Mouse (Mus musculus) limb, embryonic 14.5 days (tissue): ENCODE results near the gene Sirt1. TPM values are rescaled to one million over a fixed set of nuclear protein-coding genes. Genes with fewer than 3 reads are reported as not detected.

Source experiments
- ATAC-seq: fragments of 200-750 bp; cut with Nextera tagmentation; 2 replicates; pipeline ENCODE4 v1.8.0; 2017; ENCODE audit warnings: low read depth, moderate number of reproducible peaks, moderate TSS enrichment; ENCODE audit not compliant: low FRiP score
- DNase-seq: peaks from one replicate; pipeline ENCODE4 v3.0.0-alpha.2; 2015; ENCODE audit warnings: low spot score
- H3K27ac ChIP-seq: fragments of 300-500 bp; sonication (generic); replicated peaks from 2 replicates; pipeline ENCODE4 v1.5.1; 2014; ENCODE audit warnings: low read depth, mild to moderate bottlenecking, low read length, moderate library complexity, mixed read lengths
- H3K27me3 ChIP-seq: fragments of 300-500 bp; sonication (generic); 2 replicates; pipeline ENCODE4 v1.6.1; 2014; ENCODE audit warnings: low read length, mixed read lengths; ENCODE audit not compliant: control insufficient read depth, insufficient read depth
- H3K36me3 ChIP-seq: fragments of 300-500 bp; sonication (generic); 2 replicates; pipeline ENCODE4 v1.6.1; 2014; ENCODE audit warnings: mild to moderate bottlenecking, low read length, moderate library complexity, mixed read lengths; ENCODE audit not compliant: control insufficient read depth, insufficient read depth
- H3K4me1 ChIP-seq: fragments of 300-500 bp; sonication (generic); 2 replicates; pipeline ENCODE4 v1.6.1; 2014; ENCODE audit warnings: antibody characterized with exemption, low read length, mixed read lengths; ENCODE audit not compliant: control insufficient read depth, insufficient read depth
- H3K4me2 ChIP-seq: fragments of 300-500 bp; sonication (generic); replicated peaks from 2 replicates; pipeline ENCODE4 v1.6.1; 2014; ENCODE audit warnings: low read depth, mild to moderate bottlenecking, low read length, moderate library complexity; ENCODE audit not compliant: severe bottlenecking
- H3K4me3 ChIP-seq: fragments of 300-500 bp; sonication (generic); replicated peaks from 2 replicates; pipeline ENCODE4 v1.5.1; 2014; ENCODE audit warnings: low read length
- H3K9ac ChIP-seq: fragments of 300-500 bp; sonication (generic); 2 replicates; pipeline ENCODE4 v1.6.1; 2014; ENCODE audit warnings: mild to moderate bottlenecking, low read depth, low read length, moderate library complexity; ENCODE audit not compliant: severe bottlenecking
- H3K9me3 ChIP-seq: fragments of 300-500 bp; sonication (generic); 2 replicates; pipeline ENCODE4 v1.6.1; 2016; ENCODE audit warnings: low read length; ENCODE audit not compliant: control insufficient read depth
- POLR2A ChIP-seq: fragments of 200-500 bp; IDR thresholded peaks from 2 replicates; pipeline ENCODE4 v1.8.0; 2012; ENCODE audit warnings: inconsistent platforms, mild to moderate bottlenecking, moderate library complexity, borderline replicate concordance; ENCODE audit not compliant: insufficient read depth, insufficient read length; ENCODE audit errors: extremely low read depth
- WGBS: fragments of 180-500 bp; shearing (Covaris S2); extraction: QIAGEN DNeasy Blood & Tissue Kit; methylation state at CpG from one replicate; pipeline ENCODE4 v1.1.7; 2014; 5-methylcytosine and 5-hydroxymethylcytosine counted together
- polyA plus RNA-seq, 2 experiments: library from polyadenylated mRNA; depleted of rRNA in 1 of 2; stranded (reverse) in 1 of 2; unstranded in 1 of 2; fragments of >200 nt; fragmentation: Nextera tagmentation in 1 of 2; extraction: Ambion mirVana in 1 of 2; gene quantifications; 2 replicates each; pipeline versions ENCODE4 v1.2.1 to v1.2.3; 2012 to 2014

Sirt1 gene
- polyA plus RNA-seq (2012; rRNA removed) = 17.0 and 19.4 TPM in 2 replicates
- 9.6 and 11.3 TPM in 2 replicates for polyA plus RNA-seq (2014; fragmentation: Nextera tagmentation; extraction: Ambion mirVana)

DNA sequence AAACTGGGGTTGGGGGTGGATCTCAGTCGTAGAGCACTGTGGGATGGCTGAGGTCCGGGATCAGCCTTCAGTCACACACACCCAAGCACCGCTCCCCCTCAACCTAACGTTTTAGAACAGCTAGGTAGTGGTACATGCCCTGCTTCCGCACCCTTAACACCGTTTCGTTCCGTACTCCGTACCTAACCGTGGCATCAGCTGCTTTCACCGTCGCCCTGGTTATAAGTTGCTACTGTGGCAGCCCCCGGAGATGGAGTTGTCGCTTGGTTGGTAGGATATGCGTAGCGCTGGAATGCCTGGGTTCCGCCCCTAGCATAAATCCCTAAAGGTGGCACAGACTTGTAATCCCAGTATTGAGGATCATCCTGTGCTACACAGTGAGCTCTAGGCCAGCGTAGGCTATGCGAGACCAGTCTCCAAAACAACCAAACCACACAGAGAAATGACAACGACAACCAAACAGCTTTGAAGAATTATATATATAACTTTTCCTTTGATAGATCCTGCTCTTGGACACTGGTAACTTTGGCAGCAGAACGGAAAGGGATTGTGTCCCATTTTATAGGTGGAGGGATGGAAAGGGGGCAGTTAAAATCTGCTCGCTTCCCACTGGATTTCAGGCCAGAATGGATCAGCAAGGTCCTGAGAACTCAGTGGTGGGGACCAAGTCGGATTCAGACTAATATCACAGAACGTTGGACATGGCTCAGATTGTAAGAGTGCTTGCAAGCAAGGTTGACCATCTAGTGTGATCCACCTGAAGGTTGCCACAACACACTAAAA lies at the start of gene Sirt1:
Gene Sirt1, minus strand, starts transcription at position 207 of the 783 bp plus-strand sequence.
- H3K36me3 ChIP-seq = no peaks in the 10 kb centered on the region
- no peaks in the 10 kb centered on the region for H3K4me1 ChIP-seq
- peak within 1 kb of the TSS; percentile 89 for H3K4me2 ChIP-seq
- peak within 1 kb of the TSS; percentile 65 for H3K9ac ChIP-seq
- no peak within 1 kb of the TSS for H3K27ac ChIP-seq
- no peak for DNase-seq
- no peaks in the 10 kb centered on the region for H3K27me3 ChIP-seq
- no peaks in the 10 kb centered on the region for H3K9me3 ChIP-seq
- no peak for TF ChIP-seq POLR2A
- peak within 1 kb of the TSS; percentile 60 for H3K4me3 ChIP-seq
- no peak for ATAC-seq
- 4% methylated on average over 24 of the region's 24 CpGs for WGBS

DNA sequence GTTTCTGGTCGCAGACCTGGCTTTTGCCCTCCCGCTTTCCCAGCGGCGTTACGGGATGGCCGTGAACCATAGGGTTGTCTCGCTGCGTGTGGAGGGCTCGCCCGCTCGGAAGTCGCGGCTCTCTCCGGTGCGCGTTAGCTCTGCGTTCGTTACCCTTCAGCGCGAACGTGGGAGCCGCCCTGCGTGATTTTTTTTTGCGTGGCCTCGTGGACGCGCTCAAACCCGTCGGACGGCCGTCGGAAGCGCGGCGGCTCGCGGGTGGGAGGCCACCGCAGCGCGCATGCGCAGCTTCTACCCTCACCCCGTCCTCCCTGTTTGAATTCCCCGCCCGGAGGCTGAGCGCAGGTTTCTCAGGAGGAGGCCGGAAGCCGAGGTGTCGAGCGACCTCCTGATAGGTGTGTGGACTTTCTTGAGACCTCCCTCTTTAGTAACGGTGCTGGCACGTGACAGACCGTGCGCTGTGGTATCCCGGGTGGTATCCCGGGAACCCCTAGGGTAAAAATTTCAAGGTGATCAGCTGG lies 48.3 kb upstream of the Sirt1 start, which contains the start of gene Ctnna3:
Gene Ctnna3, plus strand, starts transcription at position 314 of the 521 bp plus-strand sequence.
- TF ChIP-seq POLR2A = 0 out of 2 replicates have a peak, but pooled peaks have one; percentile 56
- Histone ChIP-seq H3K36me3 (no peaks in the 10 kb centered on the region), H3K4me1 (no peaks in the 10 kb centered on the region), H3K9ac (peak within 1 kb of the TSS; percentile 74), H3K27ac (peak within 1 kb of the TSS; percentile 84), H3K4me3 (peak within 1 kb of the TSS; percentile 82), H3K4me2 (peak within 1 kb of the TSS; percentile 74), H3K27me3 (no peaks in the 10 kb centered on the region), H3K9me3 (no peaks in the 10 kb centered on the region)
- peak; percentile 93 for DNase-seq
- 3% methylated on average over 51 of the region's 55 CpGs for WGBS
- peak; percentile 92 for ATAC-seq

DNA sequence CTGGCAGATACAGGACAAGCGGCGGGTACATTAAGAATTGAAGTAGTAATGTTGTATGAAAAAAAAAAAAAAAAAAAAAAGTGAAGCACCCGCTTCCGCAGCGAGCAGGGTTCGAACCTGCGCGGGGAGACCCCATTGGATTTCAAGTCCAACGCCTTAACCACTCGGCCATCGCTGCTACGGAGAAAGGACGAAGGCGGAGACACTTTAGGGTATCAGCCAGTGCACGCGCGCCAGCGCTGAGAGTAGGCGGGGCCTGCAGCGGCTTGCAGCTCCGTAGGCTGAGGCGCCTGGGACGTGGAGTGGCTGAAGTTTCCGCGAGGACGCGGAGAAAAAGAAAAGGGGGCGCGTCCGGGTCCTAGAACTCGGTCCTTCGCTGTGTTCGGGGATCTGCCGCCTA lies 47.9 kb upstream of the Sirt1 start:
- H3K27ac ChIP-seq = peak overlapping the region; percentile 84
- H3K9ac ChIP-seq = peak overlapping the region; percentile 74
- no peaks in the 10 kb centered on the region for H3K9me3 ChIP-seq
- DNase-seq (peak; percentile 88), ATAC-seq (peak; percentile 93)
- no peak for TF ChIP-seq POLR2A
- no peaks in the 10 kb centered on the region for H3K4me1 ChIP-seq
- H3K27me3 ChIP-seq = no peaks in the 10 kb centered on the region
- 0% methylated on average over 34 of the region's 34 CpGs for WGBS
- no peaks in the 10 kb centered on the region for H3K36me3 ChIP-seq
- peak overlapping the region; percentile 74 for H3K4me2 ChIP-seq
- H3K4me3 ChIP-seq = peak overlapping the region; percentile 82

DNA sequence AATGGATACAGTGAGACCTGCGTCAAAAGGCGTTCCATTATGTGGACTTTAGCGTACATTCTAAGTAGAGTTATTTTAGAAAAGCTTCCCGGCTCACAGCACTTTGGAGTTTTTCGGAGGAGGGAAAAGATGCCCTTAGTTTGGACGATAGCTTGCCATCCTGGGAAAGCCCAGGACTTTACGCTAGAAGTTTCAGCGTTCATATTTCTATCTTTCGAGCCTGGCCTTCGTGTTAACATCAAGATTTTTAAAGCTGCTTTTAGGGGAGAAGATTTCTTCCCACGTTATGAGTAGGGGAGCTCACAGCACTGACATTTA lies 47.5 kb upstream of the Sirt1 start:
- no peak for TF ChIP-seq POLR2A
- Histone ChIP-seq H3K27me3 (no peaks in the 10 kb centered on the region), H3K36me3 (no peaks in the 10 kb centered on the region), H3K9me3 (no peaks in the 10 kb centered on the region), H3K4me1 (no peaks in the 10 kb centered on the region), H3K27ac (peak overlapping the region; percentile 34; the same call in 1 of the 2 replicates), H3K9ac (peak overlapping the region; percentile 51), H3K4me3 (peak overlapping the region; percentile 82), H3K4me2 (peak overlapping the region; percentile 74)
- ATAC-seq = no peak
- 2% methylated on average over 11 of the region's 11 CpGs for WGBS
- no peak for DNase-seq

DNA sequence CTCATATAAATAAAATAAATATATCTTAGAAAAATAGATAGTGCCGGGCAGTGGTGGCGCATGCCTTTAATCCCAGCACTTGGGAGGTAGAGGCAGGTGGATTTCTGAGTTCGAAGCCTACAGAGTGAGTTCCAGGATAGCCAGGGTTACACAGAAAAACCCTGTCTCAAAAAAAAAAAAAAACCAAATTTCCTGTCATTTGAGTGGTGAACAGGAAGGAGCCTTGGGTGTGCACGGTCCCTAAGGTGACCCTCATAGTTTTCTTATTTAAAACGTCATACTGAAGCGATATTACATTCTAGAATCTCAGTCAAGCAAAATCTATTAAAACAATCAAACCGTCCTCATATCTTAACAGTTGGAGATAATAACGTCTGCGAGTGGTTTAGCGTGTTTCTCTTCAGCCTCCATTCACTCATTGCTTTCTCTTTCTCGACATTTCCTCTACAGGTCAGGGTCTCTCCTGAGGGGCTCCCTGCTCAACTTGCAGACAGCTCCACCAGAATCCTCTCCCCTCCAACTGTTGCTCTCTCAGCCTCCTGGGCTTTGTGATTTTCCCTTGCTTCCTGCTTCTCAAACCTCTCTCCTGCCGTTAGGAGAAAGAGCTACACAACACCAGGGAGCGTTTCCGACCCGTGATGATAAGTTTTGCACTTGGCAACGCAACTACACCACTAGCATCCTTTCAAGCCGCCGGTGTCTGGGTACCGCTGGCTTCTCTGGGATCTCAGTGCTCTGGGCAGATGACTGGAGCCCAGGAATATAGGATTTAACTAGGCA lies 46.9 kb upstream of the Sirt1 start:
- Histone ChIP-seq H3K27me3 (no peaks in the 10 kb centered on the region), H3K36me3 (no peaks in the 10 kb centered on the region), H3K9ac (peak overlapping the region; percentile 51), H3K4me2 (peak overlapping the region; percentile 74), H3K27ac (peak overlapping the region; percentile 34; the same call in 1 of the 2 replicates), H3K4me3 (peak overlapping the region; percentile 82), H3K9me3 (no peaks in the 10 kb centered on the region), H3K4me1 (no peaks in the 10 kb centered on the region)
- WGBS = 25% methylated on average over 19 of the region's 19 CpGs
- ATAC-seq (no peak), DNase-seq (peak; percentile 36)
- TF ChIP-seq POLR2A = no peak
